15 mouse cellular contexts compared by ENCODE assay signal in the genomic region with DNA sequence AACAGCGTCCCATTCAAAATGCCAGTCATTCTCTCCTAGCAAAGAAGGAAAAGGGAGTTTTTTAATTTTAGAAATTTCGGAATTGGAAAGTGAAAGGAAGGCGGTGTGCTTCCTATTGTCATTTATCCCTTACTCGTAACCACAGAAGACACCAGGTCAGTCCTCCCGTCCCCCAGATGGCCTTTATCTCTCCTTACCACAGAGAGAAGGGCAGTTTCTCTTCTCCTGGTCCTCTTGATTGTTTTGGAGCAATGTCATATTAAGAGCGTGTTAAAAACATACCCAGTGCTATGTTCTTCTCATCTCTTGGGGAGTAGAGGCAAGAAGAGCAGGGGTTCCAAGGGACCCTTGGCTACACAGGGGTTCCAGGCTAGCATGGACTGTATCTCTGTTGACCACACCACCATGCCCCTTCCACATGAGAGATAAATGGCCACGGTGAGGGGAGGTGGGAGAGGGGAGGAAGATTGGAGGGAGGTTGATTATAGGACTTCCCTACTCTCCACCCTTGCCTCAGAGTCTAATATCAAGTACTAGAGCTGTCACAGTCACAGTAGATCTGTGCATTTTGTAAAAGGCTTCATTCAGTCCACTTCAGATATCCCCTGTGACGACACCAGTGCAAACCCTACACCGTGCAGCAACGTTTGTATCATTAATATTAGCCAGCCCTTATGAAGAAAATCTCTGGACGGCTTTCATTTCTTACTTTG.
"Had no signal": no experiment of that assay in that cellular context is flagged by ENCODE, and none has a peak within 500 bp of the region (broad histone marks: within the 10 kb centered on the region; RNA-seq: fewer than 3 reads in every experiment).

No protein-coding gene starts in this region.

- H3K27ac ChIP-seq: kidney, postnatal 0 days; limb, embryonic 12.5 days; lung, embryonic 15.5 days; midbrain, embryonic 12.5 days; neural tube, embryonic 13.5 days had no signal

- H3K27me3 ChIP-seq: limb, embryonic 12.5 days; lung, embryonic 15.5 days; midbrain, embryonic 12.5 days; neural tube, embryonic 13.5 days had no signal

- H3K36me3 ChIP-seq: limb, embryonic 12.5 days; lung, embryonic 15.5 days; midbrain, embryonic 12.5 days; neural tube, embryonic 13.5 days had no signal

- H3K4me2 ChIP-seq: limb, embryonic 12.5 days; lung, embryonic 15.5 days; midbrain, embryonic 12.5 days; neural tube, embryonic 13.5 days had no signal

- H3K9ac ChIP-seq: limb, embryonic 12.5 days; lung, embryonic 15.5 days; midbrain, embryonic 12.5 days; neural tube, embryonic 13.5 days had no signal

- H3K4me1 ChIP-seq: limb, embryonic 12.5 days; lung, embryonic 15.5 days; midbrain, embryonic 12.5 days; neural tube, embryonic 13.5 days had no signal

- DNase-seq: kidney, adult 11 months; kidney, adult 9 months; kidney, postnatal 36 days; layer of hippocampus, adult 9-11 months; layer of hippocampus, postnatal 36 days; right cerebral cortex, postnatal 4 days; spleen, adult 18-20 months; thymus, adult 18-20 months; thymus, postnatal 14 days had no signal

- H3K9me3 ChIP-seq: limb, embryonic 12.5 days; lung, embryonic 15.5 days; midbrain, embryonic 12.5 days; neural tube, embryonic 13.5 days had no signal

- H3K4me3 ChIP-seq: limb, embryonic 12.5 days; lung, embryonic 15.5 days; midbrain, embryonic 12.5 days; neural tube, embryonic 13.5 days had no signal

- ATAC-seq: midbrain, embryonic 16.5 days had no signal
